Mouse (Mus musculus) cerebellum, adult (tissue): ENCODE measurements at regions not wholly inside any gene's neighbourhood (a gene's known extent, or its start where the extent isn't known, plus 50 kb on each side); places are given as distances from the start of the nearest gene placed in this dataset.

Source experiments
- ATAC-seq: cut with Nextera tagmentation; 2 replicates; pipeline ENCODE4 v1.9.2; 2017; ENCODE audit warnings: mild to moderate bottlenecking, moderate library complexity, mixed read lengths; ENCODE audit not compliant: insufficient number of reproducible peaks, low FRiP score, low TSS enrichment

GRCm38 (mm10) chr10:118699292-118699691 lies 170.7 kb downstream of the Dyrk2 start:
- ATAC-seq: no peak

- no peak for ATAC-seq
Observed at GRCm38 (mm10) chr10:118700115-118700514, 169.9 kb downstream of the Dyrk2 start.

GRCm38 (mm10) chr10:118706020-118706419 lies 164.0 kb downstream of the Dyrk2 start:
- ATAC-seq: no peak

- ATAC-seq: no peak
Observed at GRCm38 (mm10) chr10:118709718-118710117, 160.3 kb downstream of the Dyrk2 start.

- no peak for ATAC-seq
Observed at GRCm38 (mm10) chr10:118711529-118711928, 158.5 kb downstream of the Dyrk2 start.

GRCm38 (mm10) chr10:118711951-118712350 lies 158.1 kb downstream of the Dyrk2 start:
- ATAC-seq: no peak

GRCm38 (mm10) chr10:118712951-118713350 lies 157.1 kb downstream of the Dyrk2 start:
- no peak for ATAC-seq

GRCm38 (mm10) chr10:118714179-118714581 lies 155.8 kb downstream of the Dyrk2 start:
- ATAC-seq: no peak

- ATAC-seq: no peak
Observed at GRCm38 (mm10) chr10:118714595-118714994, 155.4 kb downstream of the Dyrk2 start.

- no peak for ATAC-seq
Observed at GRCm38 (mm10) chr10:118720630-118721029, 149.4 kb downstream of the Dyrk2 start.

GRCm38 (mm10) chr10:118722132-118722551 lies 147.9 kb downstream of the Dyrk2 start:
- ATAC-seq: no peak

GRCm38 (mm10) chr10:118722671-118723070 lies 147.3 kb downstream of the Dyrk2 start:
- ATAC-seq: no peak

GRCm38 (mm10) chr10:118736093-118736492 lies 133.9 kb downstream of the Dyrk2 start:
- no peak for ATAC-seq

- no peak for ATAC-seq
Observed at GRCm38 (mm10) chr10:118737064-118737463, 132.9 kb downstream of the Dyrk2 start.

- no peak for ATAC-seq
Observed at GRCm38 (mm10) chr10:118739849-118740481, 130.0 kb downstream of the Dyrk2 start.

- no peak for ATAC-seq
Observed at GRCm38 (mm10) chr10:118743831-118744230, 126.2 kb downstream of the Dyrk2 start.

- no peak for ATAC-seq
Observed at GRCm38 (mm10) chr10:118746719-118747395, 123.2 kb downstream of the Dyrk2 start.

- ATAC-seq: no peak
Observed at GRCm38 (mm10) chr10:118749039-118749438, 121.0 kb downstream of the Dyrk2 start.

GRCm38 (mm10) chr10:118749756-118750155 lies 120.3 kb downstream of the Dyrk2 start:
- ATAC-seq: no peak

GRCm38 (mm10) chr10:118751110-118751509 lies 118.9 kb downstream of the Dyrk2 start:
- ATAC-seq: no peak

- ATAC-seq: no peak
Observed at GRCm38 (mm10) chr10:118753061-118753775, 116.8 kb downstream of the Dyrk2 start.
